Mouse (Mus musculus) heart, postnatal 14 days (tissue): ENCODE results near the gene Adh6b. TPM values are rescaled to one million over a fixed set of nuclear protein-coding genes. Genes with fewer than 3 reads are reported as not detected.

Source experiments
- DNase-seq, 2 experiments: peaks; one replicate each; pipeline ENCODE4 v3.0.0; 2021 to 2022
- intact Hi-C: fragments of 180-260 bp; cut with DNase I; formaldehyde crosslinking; loops from one replicate; pipeline ENCODE4 v1.15.1; 2025
- long read RNA-seq, 2 experiments: library from polyadenylated mRNA; stranded (forward); transcript quantifications; one replicate each; pipeline ENCODE4 v2.0.0; 2021
- total RNA-seq, 2 experiments: library from RNA; stranded (reverse); gene quantifications; 2 replicates each; pipeline ENCODE4 v1.2.3; 2021

The Adh6b gene
- 1 to 10 TPM; 1.2 to 1.8 TPM for total RNA-seq
- long read RNA-seq, experiment 1, partial matches to known transcripts, result 0 of 4 reads
- long read RNA-seq, experiment 1, other reads (novel, unspliced or antisense), result 3 of 4 reads
- long read RNA-seq, experiment 2, partial matches to known transcripts, result 0 of 2 reads
- long read RNA-seq, experiment 2, other reads (novel, unspliced or antisense), result 1 of 2 reads

DNA sequence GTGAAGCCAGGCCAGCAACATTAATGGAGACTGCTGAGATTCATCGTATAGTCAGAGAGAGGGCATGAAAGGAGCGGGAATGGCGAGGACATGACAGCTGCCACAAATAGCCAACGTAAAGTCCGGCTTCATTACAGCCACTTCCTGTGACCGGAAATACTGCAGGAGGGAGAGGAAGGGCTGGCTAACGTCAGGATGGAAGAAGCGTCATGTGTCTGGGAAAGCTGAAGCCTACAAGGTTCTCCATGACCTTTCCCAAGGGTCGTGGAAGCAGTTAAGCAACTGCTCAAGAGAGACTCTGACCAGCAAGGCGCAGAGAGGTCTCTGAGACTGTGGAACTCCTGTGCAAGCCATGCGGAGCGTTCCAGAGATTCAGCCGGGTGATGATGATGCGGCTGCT lies at the start of gene Adh6b:
Adh6b (plus strand) TSS at position 305 of the 400 bp plus-strand sequence.
- DNase-seq, result no peak

DNA sequence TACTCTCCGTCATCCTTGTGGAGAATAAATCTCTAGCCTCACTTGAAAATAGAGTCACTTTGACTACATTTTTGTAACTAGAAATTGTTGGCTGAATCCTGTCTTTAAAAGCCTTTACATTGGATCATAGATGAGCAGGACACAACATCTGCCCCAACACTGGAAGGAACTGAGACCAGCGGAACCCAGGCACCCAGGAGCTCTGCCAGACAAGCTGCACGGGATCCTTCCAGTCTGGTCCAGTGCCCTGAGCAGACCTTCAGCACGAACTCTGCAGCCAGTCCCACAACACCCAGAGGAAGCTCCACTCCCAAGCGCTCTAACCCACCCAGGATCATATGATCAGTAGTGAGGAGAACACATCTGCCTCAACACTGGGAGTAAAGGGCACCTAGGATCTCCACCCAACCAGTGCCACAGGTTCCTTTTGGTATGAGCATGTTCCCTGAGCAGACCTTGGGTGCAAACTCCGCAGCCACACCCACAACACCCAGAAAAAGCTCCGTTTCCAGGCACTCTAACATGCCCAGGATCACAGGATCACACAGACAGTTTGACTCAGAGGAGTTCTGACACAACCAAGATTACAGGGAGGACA lies 48.2 kb upstream of the Adh6b start:
- no peak for DNase-seq
- intact Hi-C loops, result no loop called here

More for the DNA sequence above, at the start of gene Adh6b:
- intact Hi-C loops, result no loop called here

GRCm38 (mm10) chr3:138300130-138300529 lies 41.4 kb upstream of the Adh6b start:
- intact Hi-C loops, result no loop called here

DNA sequence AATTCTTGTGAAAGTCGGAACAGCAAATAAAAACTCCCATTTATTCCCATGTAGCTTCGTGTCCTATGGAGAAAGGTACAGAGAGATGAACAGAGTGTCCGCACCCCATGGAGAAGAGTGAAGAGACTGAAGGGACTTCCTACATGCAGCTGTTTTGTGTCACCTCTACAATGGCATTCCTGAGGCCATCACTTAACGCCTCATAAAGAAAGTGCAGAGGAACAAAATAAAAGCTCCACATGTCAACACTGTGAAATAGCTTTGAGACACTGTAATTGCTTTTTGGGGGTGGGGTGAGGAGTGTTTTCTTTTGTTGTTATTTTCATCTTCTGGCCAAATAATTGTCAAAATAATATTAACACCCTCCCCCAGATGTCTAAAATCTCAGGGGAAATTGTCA lies 38.9 kb upstream of the Adh6b start:
- no peak for DNase-seq
- intact Hi-C loops, result no loop called here

More at GRCm38 (mm10) chr3:138300130-138300529, 41.4 kb upstream of the Adh6b start:
- no peak for DNase-seq

DNA sequence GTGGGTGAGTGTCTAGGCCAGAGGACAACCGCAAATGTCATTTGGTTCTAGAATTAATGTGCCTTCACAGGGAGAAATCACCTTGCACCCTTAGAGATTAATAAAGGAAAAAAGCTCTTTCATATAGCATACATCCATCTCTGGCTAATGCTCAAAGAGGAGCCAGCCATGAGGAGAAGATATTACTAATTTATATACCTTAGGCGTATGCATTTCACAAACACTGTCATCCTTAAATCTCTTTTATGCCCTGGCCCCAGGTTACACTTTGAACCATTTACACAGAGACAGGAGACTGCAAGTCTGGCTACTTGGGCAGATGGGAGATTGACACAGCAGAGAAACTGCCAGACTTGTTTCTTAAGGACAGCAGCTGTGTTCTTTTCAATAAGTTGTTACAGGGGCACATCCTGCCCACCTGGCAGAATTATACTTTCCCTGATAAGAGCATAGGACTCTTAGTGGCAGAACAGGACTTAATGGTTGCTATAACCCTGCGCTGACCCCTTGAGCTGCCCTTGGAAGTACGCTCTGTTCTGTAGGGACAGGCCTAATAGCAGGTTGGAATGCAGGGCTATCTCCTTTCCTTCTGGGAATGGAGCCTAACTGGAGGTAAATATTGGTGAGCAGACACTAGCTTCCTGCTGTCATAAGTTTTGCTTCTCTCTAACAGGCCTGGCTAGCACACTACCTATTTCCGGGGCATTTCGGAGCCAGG lies 37.6 kb upstream of the Adh6b start:
- intact Hi-C loops, result no loop called here
- DNase-seq, result no peak

- no peak for DNase-seq
- intact Hi-C loops, result no loop called here
Observed at GRCm38 (mm10) chr3:138304489-138304871, 37.1 kb upstream of the Adh6b start.

- intact Hi-C loops, result no loop called here
- no peak for DNase-seq
Observed at GRCm38 (mm10) chr3:138305486-138306289, 35.9 kb upstream of the Adh6b start.

GRCm38 (mm10) chr3:138306290-138306683 lies 35.3 kb upstream of the Adh6b start:
- DNase-seq, result no peak
- intact Hi-C loops, result no loop called here

DNA sequence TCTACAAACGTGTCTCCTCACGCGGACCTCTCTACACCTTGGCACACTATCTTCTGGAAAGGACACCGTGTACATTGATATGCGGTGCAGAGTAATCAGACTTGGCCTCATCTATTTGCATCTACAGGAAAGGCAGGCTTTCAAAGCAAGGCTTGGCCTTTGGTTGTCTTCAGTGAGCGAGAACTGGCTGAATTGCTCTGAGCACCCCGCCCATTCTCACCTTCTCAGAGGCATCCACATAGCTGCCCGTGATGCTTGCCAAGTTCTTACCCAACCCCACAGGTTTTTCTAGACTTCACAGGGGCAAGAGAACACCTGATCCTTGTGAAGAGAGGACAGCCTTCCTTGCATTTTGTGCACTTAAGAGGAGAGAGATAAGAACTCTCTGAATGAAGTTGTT lies 31.7 kb upstream of the Adh6b start:
- intact Hi-C loops, result no loop called here
- no peak for DNase-seq

DNA sequence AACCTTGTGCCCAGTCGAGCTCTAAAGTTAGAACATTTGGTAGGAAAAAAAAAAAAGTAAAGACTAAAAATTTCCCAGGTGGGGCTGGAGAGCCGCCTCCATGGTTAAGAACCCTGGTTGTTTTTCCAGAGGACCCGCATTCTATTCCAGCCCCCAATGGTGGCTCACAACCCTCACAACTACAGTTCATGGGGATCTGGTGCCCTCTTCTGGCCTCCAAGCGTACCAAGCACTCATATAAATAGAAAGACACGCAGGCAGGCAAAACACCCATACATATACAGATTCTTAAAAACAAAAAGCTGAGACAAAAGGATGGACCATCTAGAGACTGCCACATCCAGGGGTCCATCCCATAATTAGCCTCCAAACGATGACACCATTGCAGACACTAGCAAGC lies 30.6 kb upstream of the Adh6b start:
- intact Hi-C loops, result no loop called here
- no peak for DNase-seq

GRCm38 (mm10) chr3:138312965-138313364 lies 28.6 kb upstream of the Adh6b start, which contains the start of gene Adh6a:
Gene Adh6a, plus strand, starts transcription at chr3:138313286.
- DNase-seq, result no peak
- intact Hi-C loops, result no loop called here

GRCm38 (mm10) chr3:138316908-138317472 lies 24.6 kb upstream of the Adh6b start:
- DNase-seq, result no peak
- intact Hi-C loops, result no loop called here

- DNase-seq, result no peak
- intact Hi-C loops, result no loop called here
Observed at GRCm38 (mm10) chr3:138325001-138325400, 16.6 kb upstream of the Adh6b start.

GRCm38 (mm10) chr3:138325466-138325865 lies 16.1 kb upstream of the Adh6b start:
- intact Hi-C loops, result no loop called here
- no peak for DNase-seq

DNA sequence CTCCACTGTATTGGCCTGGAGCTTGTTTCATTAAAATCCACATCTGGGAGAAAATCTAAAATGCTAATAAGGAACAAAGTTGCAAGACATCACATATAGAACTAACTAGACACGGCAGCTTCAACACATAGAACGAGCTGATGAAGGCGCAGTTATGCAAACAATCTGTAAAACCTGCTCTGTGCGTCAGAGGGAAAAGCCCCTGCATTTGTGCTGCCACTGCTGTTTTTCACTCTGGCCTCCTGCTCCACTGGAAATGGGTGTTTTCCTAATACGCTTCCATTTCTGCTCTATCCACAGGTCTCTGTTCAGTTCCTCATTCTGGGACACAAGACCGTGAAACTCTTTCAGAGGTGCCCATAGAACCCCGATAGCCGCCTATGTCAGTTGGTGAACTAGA lies 7.7 kb upstream of the Adh6b start:
- intact Hi-C loops, result loop anchor here (5.0 kb wide), 1 partner anchor 52 kb away; no protein-coding TSS in a partner anchor

GRCm38 (mm10) chr3:138334320-138334719 lies 7.3 kb upstream of the Adh6b start:
- no peak for DNase-seq
- intact Hi-C loops, result loop anchor here (5.0 kb wide), 1 partner anchor 52 kb away; no protein-coding TSS in a partner anchor

More for the DNA sequence above, 7.7 kb upstream of the Adh6b start:
- DNase-seq, result no peak

DNA sequence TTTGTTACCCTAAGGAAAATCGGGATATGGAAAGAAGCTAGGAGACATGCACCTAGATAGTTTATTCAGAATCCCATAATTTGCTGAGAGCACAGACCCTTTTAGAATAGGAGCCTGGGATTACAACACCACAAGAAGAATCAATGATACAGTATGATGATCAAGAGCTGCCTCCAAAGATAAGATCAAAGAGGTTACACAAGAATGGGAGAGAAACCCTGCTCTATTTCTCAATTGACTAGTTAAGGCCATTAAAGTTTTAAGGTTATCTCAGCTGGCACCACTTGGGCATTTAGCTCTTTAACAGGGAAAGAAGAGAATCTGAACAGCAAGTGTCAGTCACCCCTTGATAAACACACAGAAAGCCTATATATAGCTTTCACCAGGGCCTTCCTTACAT lies 6.0 kb upstream of the Adh6b start:
- DNase-seq, result no peak
- intact Hi-C loops, result no loop called here

GRCm38 (mm10) chr3:138336104-138336754 lies 5.3 kb upstream of the Adh6b start:
- DNase-seq, result no peak

GRCm38 (mm10) chr3:138347041-138347440 lies 5.5 kb downstream of the Adh6b start:
- intact Hi-C loops, result loop anchor here (5.0 kb wide), 1 partner anchor 110 kb away; no protein-coding TSS in a partner anchor
- no peak for DNase-seq

More at GRCm38 (mm10) chr3:138336104-138336754, 5.3 kb upstream of the Adh6b start:
- intact Hi-C loops, result no loop called here
